Mouse (Mus musculus) heart, postnatal 25 days (tissue): Measurements from ENCODE around the gene Rev1. TPM values are rescaled to one million over a fixed set of nuclear protein-coding genes. Genes with fewer than 3 reads are reported as not detected.
"Not testable (repeated sequence)": the region's sequence is repeated elsewhere in the genome, so short reads cannot be mapped to it uniquely, and the experiment has no call there.

Experiments used
- DNase-seq: peaks from one replicate; pipeline ENCODE4 v3.0.0; 2022; ENCODE audit warnings: low spot score
- intact Hi-C: fragments of 180-260 bp; cut with DNase I; formaldehyde crosslinking; loops from one replicate; pipeline ENCODE4 v1.15.1; 2025
- total RNA-seq, 2 experiments: library from RNA; stranded (reverse); gene quantifications; 2 replicates each; pipeline ENCODE4 v1.2.3; 2021

Gene Rev1
- total RNA-seq, 2 experiments from 2014 or later: 12.0 to 16.4 TPM

DNA sequence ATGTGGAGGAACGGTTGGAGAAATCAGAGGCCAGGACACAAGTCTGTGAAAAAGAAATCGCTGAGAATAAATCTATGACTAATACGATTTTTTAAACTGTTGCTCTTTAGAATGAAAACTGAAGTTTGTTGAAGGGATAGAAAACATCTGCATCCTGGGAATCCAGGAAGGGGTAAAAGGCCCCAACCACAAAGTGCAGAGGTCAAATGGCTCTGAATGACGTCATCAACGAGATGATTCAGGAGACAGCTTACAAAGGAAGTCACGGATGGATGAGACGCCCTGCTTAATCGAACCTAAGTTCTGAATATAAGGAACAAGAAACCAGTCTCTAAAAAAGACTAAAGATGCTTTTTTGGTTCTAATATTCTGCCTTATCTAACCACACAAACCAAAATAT, 48.3 kb downstream of the Rev1 start:
- intact Hi-C loops: no loop called here
- no peak for DNase-seq

DNA sequence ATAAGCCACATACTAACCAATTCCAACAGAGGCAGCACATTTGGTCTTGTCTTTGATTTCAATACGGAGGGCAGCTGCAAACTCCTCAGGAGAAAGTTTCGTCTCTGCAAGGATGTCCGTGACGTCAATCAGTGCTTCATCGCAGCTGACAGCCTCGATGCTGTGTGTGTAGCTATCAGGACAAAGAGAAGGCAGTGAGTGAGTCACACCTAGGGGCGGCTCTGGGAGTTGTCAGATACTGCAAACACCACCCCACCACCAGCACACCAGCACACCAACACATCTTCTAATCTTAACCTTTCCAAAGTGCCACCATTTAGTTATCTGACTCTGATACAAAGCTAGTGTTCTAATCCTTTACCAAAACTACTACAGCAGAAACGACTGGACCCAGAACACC, 58.3 kb downstream of the Rev1 start:
- intact Hi-C loops: no loop called here

DNA sequence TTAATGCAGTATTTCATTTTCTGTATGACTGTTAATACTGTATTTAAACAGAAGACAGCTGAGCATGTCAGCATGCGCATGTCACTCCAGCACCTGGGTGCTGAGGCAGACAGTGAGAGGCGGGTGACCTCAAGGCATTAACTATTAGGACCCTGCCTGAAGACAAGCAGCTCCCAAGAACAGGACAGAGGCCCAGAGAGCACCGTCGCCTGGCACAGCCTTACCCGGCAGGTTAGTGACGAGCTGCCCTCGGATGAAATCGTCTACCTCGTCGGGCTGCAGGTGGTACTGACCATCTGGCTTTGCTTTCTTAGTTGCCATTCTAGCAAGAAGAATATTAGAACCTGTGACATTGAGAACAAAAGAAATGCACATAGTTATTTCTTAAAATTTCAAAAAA, 62.3 kb downstream of the Rev1 start:
- DNase-seq: no peak
- intact Hi-C loops: no loop called here

More for the DNA sequence above, 58.3 kb downstream of the Rev1 start:
- DNase-seq: no peak

DNA sequence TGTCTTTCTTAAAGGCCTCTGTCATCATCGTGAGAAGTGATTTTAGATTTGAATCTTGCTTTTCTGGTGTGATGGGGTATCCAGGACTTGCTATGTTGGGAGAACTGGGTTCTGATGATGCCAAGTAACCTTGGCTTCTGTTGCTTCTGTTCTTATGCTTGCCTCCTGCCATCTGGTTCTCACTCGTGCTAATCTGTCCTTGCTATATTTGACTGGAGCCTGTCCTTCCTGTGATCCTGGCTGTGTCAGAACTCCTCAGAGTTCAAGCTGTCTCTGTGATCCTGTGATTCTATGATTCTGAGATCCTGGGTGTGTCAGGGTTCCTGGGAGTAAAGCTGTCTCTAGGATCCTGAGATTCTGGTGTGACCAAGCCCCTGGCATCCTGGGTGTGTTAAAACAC, 67.4 kb downstream of the Rev1 start:
- DNase-seq, intact Hi-C loops: not testable (repeated sequence)

DNA sequence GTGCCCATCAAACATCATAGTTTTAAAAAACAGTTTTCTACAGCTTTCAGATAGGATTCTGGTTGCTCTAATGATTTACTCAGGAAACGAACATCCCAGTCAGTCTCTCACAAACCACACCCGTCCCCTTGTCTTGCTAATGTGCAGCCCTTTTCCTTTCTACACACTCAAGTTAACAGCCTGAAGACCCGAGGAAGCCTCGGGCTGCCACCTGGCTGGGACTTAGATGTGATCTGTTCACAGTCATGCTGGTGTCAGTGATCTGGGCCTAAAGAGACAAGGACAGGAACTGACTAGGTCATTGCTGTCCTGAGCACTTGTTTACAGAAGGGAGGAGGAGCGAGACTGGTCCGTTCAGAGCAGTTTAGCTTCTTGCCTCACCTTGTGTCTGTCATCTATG, 71.2 kb downstream of the Rev1 start:
- DNase-seq: no peak
- intact Hi-C loops: no loop called here

DNA sequence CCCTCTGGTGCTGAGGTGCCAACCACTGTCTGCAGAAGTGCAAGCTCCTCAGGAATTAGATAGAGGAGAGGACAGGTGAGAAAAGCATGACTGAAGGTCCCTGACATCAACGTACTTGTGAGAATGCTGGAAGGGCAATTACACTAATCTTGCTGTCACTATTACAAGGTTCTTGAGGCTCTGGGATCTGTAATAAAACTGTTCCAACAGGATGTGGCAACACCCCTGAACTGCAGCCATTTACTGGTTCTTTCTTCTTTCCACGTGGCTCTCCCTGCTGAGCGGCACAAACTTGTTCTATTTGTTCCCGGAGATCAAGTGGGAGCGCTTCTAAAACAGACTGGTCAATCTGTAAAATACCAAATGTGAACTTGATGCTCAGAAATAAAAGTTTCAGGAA, 74.4 kb downstream of the Rev1 start:
- intact Hi-C loops: no loop called here
- no peak for DNase-seq

DNA sequence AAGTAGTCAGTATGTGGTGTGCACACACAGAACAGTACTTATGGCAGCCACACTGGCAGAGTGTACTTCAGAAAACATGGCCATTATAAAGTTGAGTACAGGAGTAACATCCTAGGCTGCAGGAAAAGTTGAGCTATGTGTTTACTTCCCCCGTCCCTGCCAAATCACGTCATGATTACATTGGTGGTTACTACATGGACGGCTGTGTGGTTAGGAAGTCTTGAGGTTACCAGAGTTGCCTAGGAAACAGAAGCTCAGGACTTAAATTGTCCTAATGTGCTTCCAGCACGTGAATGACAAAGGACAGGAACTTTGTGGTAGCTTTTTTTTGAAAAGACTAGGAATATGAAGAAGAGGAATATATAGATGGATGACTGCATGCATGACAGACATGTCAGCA, 80.0 kb downstream of the Rev1 start:
- intact Hi-C loops: no loop called here
- no peak for DNase-seq

DNA sequence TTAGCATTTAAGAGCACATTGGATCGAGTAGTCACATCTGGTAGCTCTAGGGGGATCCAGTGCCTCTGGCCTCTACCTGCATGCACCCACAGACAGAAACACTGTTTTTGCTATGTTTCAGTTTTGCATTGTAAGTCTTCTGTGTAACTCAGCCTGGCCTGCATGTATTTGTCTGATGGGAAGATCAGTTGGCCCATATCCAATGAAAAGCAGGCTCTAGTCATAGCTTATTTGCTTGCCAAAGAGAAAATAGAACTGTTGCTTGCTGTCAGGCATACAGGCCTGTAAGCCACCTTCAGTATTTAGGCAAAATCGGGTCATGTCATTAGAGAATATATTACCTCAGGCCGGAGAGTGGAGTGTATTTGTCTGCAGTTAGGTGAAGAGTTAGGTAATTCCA, 81.5 kb downstream of the Rev1 start:
- intact Hi-C loops: no loop called here
- DNase-seq: no peak

DNA sequence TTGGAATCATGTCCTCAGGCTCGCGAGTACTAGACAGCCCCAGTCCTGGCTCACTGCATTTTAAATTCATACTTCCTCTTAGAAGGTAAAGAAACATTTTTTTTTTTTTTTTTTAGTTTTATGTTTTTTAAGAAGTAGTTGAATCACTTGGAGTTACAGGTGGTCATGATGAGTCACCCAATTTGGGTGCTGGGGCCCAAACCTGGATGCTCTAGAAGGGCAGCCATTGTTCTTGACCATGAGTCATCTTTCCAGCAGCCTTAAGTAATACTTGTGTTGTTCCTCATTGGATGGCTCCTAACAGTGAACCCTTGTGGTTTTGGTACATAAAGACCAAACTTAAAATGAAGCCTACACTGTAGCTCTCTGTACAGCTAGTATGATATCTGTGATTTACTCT, 90.7 kb downstream of the Rev1 start:
- intact Hi-C loops: no loop called here
- DNase-seq: no peak

DNA sequence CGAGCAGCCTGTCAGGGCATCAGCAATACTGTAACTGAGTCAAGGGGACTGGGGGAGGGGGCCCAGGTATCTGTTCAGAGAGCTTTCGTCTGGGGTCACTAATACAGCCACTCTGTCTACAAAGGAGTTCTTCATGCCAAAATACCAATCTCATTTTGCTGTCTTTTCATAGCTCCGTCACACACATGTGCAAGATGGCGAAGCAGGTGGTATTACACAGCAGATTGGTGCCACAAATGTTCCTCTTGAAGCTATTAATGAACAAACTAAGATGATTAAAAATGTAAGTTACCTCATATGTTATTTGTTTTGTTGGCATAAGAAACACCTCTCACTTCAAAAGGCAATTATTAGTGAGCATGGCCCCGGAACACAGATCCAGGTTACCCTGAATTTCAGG, 92.2 kb downstream of the Rev1 start:
- DNase-seq: no peak
- intact Hi-C loops: no loop called here

DNA sequence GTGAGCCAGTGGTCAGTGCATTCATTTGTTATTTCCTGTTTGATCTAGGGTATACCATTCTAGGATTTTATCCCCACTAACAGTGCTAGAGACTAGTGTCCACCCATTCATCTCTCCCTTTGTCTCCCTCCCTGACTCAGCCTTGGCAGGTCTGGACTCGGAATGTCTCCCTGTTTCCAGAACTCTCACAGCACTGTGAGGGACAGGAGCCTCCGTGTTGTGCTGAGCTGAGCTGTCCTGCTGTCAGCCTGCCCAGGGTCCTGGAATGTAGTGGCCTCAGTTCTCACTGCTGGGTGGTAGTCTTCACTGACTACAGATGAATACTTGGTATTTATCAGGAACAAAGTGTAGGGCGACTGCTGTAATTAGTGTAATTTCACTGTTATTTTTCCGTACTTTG, 94.1 kb downstream of the Rev1 start:
- no peak for DNase-seq
- intact Hi-C loops: no loop called here

DNA sequence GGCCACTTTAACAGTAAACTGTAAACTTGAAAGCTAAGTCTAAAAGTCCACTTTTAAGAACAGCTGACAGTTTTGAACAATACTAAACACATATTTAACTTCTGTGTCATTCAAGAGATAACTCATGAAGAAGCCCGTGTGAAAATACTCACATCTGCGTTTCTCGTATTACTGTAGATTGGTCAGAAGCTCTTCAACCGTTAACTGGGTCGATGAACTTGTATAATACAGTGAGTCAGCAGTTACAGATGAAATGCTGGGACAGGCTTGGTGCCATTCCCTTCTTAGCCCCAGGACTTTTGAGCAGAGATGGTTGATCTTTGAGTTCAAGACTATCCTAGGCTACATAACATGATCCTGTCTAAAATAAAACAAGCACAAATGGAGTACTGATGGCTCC, 98.2 kb downstream of the Rev1 start:
- intact Hi-C loops: no loop called here
- DNase-seq: no peak

DNA sequence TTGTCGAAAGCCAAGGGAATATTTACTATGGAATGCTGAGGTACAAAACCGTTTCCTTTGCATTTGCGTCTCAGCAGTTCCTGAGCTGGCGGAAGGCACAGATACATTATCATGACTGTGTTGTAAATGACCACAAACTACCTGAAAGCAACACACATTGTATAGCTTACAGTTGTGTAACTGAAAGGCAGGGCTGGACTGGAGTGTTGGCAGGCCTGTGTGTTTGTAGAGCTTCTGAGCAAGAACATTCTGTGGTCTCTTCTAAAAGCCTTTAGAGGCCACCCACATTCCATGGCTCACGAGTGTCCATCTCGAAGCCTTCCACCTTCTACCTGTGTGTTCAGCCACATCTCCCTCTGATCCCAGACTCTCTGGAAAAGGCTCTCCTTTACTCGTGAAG, 102.3 kb downstream of the Rev1 start:
- intact Hi-C loops: no loop called here
- DNase-seq: no peak

DNA sequence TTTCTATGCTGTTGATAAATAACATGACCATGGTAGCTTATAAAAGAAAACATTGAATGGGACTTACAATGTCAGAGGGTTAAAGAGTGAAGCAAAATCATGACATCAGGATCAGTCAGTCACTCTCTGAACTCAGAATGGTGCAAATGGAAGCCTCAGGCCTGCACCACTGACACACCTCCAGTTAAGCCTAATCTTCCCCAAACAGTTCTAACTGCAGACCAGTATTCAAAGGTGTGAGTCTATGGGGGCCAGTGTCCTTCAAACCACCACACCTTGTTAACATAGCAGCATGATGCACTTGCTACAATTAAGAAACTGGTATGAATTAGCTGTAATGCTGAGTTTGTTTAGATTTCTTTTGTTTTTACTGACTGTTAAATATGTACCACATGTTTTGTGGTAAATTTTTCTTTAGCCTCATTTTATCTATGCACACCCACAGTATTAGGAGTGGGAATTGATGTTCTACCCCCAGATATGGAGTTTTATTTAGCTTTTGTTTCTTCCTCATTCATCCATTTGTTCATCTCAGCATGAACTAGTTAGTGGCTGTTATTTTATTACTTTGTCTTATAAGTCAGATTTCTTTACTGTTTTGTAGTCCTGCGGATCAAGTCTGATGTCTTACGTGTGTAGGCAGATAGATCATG, 114.9 kb downstream of the Rev1 start:
- intact Hi-C loops: no loop called here
- DNase-seq: no peak

DNA sequence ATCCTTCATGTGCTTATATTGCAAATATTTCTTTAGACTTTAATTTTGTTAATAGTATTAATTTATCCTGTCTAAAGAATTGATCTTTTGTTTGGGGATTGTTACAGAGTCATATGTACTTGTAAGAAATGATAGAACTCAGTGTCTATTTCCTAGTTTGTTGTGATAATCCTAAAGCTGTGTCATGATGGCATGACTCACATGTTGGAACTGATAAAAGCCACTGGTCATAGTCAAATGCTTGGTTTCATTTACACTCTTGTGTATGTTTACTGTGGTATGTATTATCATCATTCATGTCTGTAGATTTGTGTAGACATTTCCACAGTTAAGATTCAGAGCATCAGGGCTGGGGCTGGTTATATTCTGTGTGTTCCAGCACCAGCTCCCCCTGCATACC, 117.1 kb downstream of the Rev1 start:
- no peak for DNase-seq
- intact Hi-C loops: no loop called here

DNA sequence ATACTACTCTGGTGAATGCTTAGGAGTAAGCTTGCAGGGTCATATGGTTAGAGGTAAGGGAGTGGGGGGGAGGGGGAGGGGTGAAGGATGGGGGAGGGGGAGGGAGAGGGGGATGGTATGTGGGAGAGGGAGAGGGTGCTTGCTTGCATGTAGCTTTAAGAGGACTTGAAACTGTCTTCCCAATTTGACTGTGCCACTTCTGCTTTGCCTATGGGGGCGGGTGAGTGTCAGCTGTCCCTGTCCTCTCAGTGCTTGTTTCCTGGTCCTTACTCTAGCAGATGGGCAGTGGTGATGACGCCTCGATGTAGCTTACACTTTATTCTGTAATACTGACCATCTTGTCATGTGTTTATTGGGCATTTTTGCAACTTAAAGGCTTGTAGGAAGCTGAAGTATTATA, 117.5 kb downstream of the Rev1 start:
- DNase-seq: no peak

DNA sequence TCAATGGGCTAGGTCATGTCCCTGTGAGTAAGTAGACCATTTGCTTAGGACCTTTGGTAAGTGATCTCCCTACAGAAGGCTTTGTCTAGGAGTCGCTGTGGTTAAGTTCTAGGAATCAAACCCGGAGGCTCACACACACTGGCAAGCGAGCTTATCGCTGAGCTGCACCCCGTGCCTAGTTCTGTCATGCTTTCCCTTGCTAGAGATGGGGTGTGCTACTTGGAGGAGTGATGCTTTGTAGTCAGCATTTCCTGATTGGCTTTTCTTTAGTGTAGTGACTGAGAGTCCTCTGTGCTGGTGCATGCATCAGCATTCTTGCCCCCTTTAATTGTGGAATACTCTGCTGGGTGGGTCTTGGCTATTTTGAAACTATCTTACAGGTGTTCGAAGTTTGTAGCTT, 118.0 kb downstream of the Rev1 start:
- DNase-seq: no peak
- intact Hi-C loops: no loop called here

More for the DNA sequence above, 117.5 kb downstream of the Rev1 start:
- intact Hi-C loops: no loop called here

DNA sequence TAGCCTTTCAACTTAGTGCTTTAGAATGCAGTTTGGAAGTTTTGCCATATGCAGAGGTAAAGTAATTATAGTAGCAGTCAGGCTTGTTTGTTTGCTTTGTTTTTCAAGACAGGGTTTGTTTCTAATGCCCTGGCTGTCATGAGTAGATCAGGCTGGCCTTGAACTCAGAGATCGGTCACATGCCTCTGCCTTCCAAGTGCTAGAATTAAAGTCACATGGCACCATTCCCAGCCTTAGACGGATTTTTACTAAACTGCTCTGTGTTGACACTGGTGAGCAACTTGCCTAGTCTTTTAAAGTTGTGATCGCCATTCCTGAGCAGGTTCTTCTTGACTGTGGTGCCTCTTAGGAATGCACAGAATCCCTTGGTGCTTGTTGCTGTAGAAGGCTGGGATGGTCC, 122.9 kb downstream of the Rev1 start:
- no peak for DNase-seq
- intact Hi-C loops: no loop called here

DNA sequence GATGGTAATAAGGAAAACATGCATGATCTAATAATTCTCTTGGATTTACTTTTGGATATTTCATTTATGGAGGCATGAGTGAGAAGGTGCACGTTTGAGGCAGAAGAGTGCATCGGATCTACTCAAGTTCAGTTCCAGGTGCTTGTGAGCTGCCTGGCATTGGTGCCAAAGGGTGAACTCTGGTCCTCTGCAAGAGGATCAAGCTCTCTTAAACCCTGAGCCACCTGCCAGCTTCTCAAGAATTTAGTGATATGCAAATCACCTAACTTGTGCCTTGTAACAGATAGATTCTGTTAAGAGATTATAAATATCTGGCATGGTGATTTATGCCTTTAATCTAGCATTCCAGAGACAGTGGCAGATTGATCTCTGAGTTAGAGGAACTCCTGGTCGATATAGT, 126.6 kb downstream of the Rev1 start:
- DNase-seq: no peak

More for the DNA sequence above, 126.6 kb downstream of the Rev1 start:
- intact Hi-C loops: no loop called here
